Mouse (Mus musculus): ENCODE results near the gene Lamp1. TPM values are rescaled to one million over a fixed set of nuclear protein-coding genes. Genes with fewer than 3 reads are reported as not detected.

The Lamp1 gene
- total RNA-seq, 2 experiments from 2014 or later, result 310 to 323 TPM

- intact Hi-C loops (cut with DNase I), result no loop called here
- DNase-seq, result no peak
These were observed 40.6 kb downstream of the Lamp1 start for GRCm38 (mm10) chr8:13199385-13200061.

- peak in 1 of 2 experiments; percentile 54 for DNase-seq
- intact Hi-C loops (cut with DNase I), result no loop called here
These were observed 41.5 kb downstream of the Lamp1 start, which contains the start of gene Grtp1 for GRCm38 (mm10) chr8:13200301-13201012. Gene Grtp1 (minus strand): TSS chr8:13200620.

GRCm38 (mm10) chr8:13201013-13201334, 42.0 kb downstream of the Lamp1 start:
- DNase-seq, result no peak
- intact Hi-C loops (cut with DNase I), result no loop called here

- intact Hi-C loops (cut with DNase I), result no loop called here
- no peak for DNase-seq
These were observed 43.1 kb downstream of the Lamp1 start for GRCm38 (mm10) chr8:13202041-13202440.

GRCm38 (mm10) chr8:13202806-13203205, 43.8 kb downstream of the Lamp1 start:
- DNase-seq, result no peak
- intact Hi-C loops (cut with DNase I), result no loop called here

- intact Hi-C loops (cut with DNase I), result no loop called here
- DNase-seq, result no peak
These were observed 44.5 kb downstream of the Lamp1 start for GRCm38 (mm10) chr8:13203472-13203871.

GRCm38 (mm10) chr8:13204371-13205140, 45.6 kb downstream of the Lamp1 start:
- intact Hi-C loops (cut with DNase I), result no loop called here

GRCm38 (mm10) chr8:13205311-13205710, 46.4 kb downstream of the Lamp1 start:
- DNase-seq, result no peak
- intact Hi-C loops (cut with DNase I), result no loop called here

More at GRCm38 (mm10) chr8:13204371-13205140, 45.6 kb downstream of the Lamp1 start:
- no peak for DNase-seq

- DNase-seq, result no peak
- intact Hi-C loops (cut with DNase I), result no loop called here
These were observed 47.3 kb downstream of the Lamp1 start for GRCm38 (mm10) chr8:13206290-13206689.

- intact Hi-C loops (cut with DNase I), result no loop called here
- peak; percentile 75 to 77 for DNase-seq
These were observed 49.8 kb downstream of the Lamp1 start for GRCm38 (mm10) chr8:13208627-13209355.

- intact Hi-C loops (cut with DNase I), result no loop called here
- peak; percentile 68 to 74 for DNase-seq
These were observed 50.8 kb downstream of the Lamp1 start for GRCm38 (mm10) chr8:13209770-13210169.

- intact Hi-C loops (cut with DNase I), result loop anchor here (2.0 kb wide), 1 partner anchor 235 kb away; no protein-coding TSS in a partner anchor
- peak; percentile 91 to 94 for DNase-seq
These were observed 54.7 kb downstream of the Lamp1 start for GRCm38 (mm10) chr8:13213479-13214268.

GRCm38 (mm10) chr8:13216386-13216785, 57.4 kb downstream of the Lamp1 start:
- no peak for DNase-seq
- intact Hi-C loops (cut with DNase I), result no loop called here

- DNase-seq, result no peak
- intact Hi-C loops (cut with DNase I), result no loop called here
These were observed 58.1 kb downstream of the Lamp1 start for GRCm38 (mm10) chr8:13217093-13217492.

- intact Hi-C loops (cut with DNase I), result no loop called here
- no peak for DNase-seq
These were observed 59.0 kb downstream of the Lamp1 start for GRCm38 (mm10) chr8:13217986-13218385.

GRCm38 (mm10) chr8:13218441-13218840, 59.5 kb downstream of the Lamp1 start:
- DNase-seq, result no peak
- intact Hi-C loops (cut with DNase I), result no loop called here

- intact Hi-C loops (cut with DNase I), result no loop called here
- DNase-seq, result no peak
These were observed 65.5 kb downstream of the Lamp1 start for GRCm38 (mm10) chr8:13224426-13224825.

Data from heart, postnatal 10 days (tissue).